Mouse (Mus musculus) yolk sac, embryonic 10.5 days (tissue): ENCODE measurements around the gene Cend1.
"Not testable (repeated sequence)": the region's sequence is repeated elsewhere in the genome, so short reads cannot be mapped to it uniquely, and the experiment has no call there.

ENCODE experiments used
- DNase-seq: peaks from one replicate; pipeline ENCODE4 v3.0.0-alpha.2; 2017; ENCODE audit warnings: low spot score

Gene Cend1

GRCm38 (mm10) chr7:141464603-141465201 is 35.4 kb upstream of the Cend1 start:
- no peak for DNase-seq

GRCm38 (mm10) chr7:141463824-141464602 is 34.7 kb upstream of the Cend1 start:
- DNase-seq, result no peak

- no peak for DNase-seq
Measured at GRCm38 (mm10) chr7:141462333-141462821, 33.1 kb upstream of the Cend1 start.

GRCm38 (mm10) chr7:141461521-141462332 is 32.4 kb upstream of the Cend1 start:
- no peak for DNase-seq

- DNase-seq, result no peak
Measured at GRCm38 (mm10) chr7:141460391-141461113, 31.3 kb upstream of the Cend1 start, which contains the start of gene Cracr2b. Cracr2b (plus strand) TSS chr7:141461094.

- no peak for DNase-seq
Measured at GRCm38 (mm10) chr7:141460001-141460390, 30.7 kb upstream of the Cend1 start.

GRCm38 (mm10) chr7:141459301-141459711 is 30.0 kb upstream of the Cend1 start:
- DNase-seq, result no peak

GRCm38 (mm10) chr7:141458661-141459060 is 29.4 kb upstream of the Cend1 start:
- DNase-seq, result no peak

GRCm38 (mm10) chr7:141457986-141458660 is 28.8 kb upstream of the Cend1 start:
- DNase-seq, result no peak

- DNase-seq, result no peak
Measured at GRCm38 (mm10) chr7:141457236-141457635, 27.9 kb upstream of the Cend1 start.

GRCm38 (mm10) chr7:141456739-141457138 is 27.4 kb upstream of the Cend1 start:
- no peak for DNase-seq

GRCm38 (mm10) chr7:141455610-141456314 is 26.5 kb upstream of the Cend1 start:
- peak; percentile 72 for DNase-seq

GRCm38 (mm10) chr7:141454967-141455551 is 25.8 kb upstream of the Cend1 start, which contains the start of gene Pnpla2:
Pnpla2 (plus strand) TSS chr7:141455198.
- DNase-seq, result peak; percentile 94

GRCm38 (mm10) chr7:141453636-141454035 is 24.3 kb upstream of the Cend1 start:
- DNase-seq, result no peak

GRCm38 (mm10) chr7:141451928-141452327 is 22.6 kb upstream of the Cend1 start:
- no peak for DNase-seq

- DNase-seq, result peak; percentile 98
Measured at GRCm38 (mm10) chr7:141447110-141447991, 18.1 kb upstream of the Cend1 start, which contains the start of gene Rplp2. Rplp2 (plus strand) TSS chr7:141447370.

GRCm38 (mm10) chr7:141446374-141446773 is 17.1 kb upstream of the Cend1 start:
- DNase-seq, result not testable (repeated sequence)

GRCm38 (mm10) chr7:141443828-141444237 is 14.5 kb upstream of the Cend1 start, which contains the start of gene Pidd1:
Pidd1 (minus strand) TSS chr7:141444025.
- DNase-seq, result peak; percentile 80
